Mouse (Mus musculus) heart, adult 8-10 months (tissue): ENCODE results near the gene Letm1. TPM values are rescaled to one million over a fixed set of nuclear protein-coding genes. Genes with fewer than 3 reads are reported as not detected.
A peak's percentile ranks its signal among the peaks of the same experiment; 100 is the strongest.

Source experiments
- DNase-seq: peaks from one replicate; pipeline ENCODE4 v3.0.0; 2022; ENCODE audit warnings: low spot score
- total RNA-seq, 4 experiments: library from RNA; stranded (reverse); gene quantifications; 2 replicates each; pipeline ENCODE4 v1.2.4; 2022

Gene Letm1
- total RNA-seq, 4 experiments from 2014 or later = 135 to 149 (median 141) TPM

DNA sequence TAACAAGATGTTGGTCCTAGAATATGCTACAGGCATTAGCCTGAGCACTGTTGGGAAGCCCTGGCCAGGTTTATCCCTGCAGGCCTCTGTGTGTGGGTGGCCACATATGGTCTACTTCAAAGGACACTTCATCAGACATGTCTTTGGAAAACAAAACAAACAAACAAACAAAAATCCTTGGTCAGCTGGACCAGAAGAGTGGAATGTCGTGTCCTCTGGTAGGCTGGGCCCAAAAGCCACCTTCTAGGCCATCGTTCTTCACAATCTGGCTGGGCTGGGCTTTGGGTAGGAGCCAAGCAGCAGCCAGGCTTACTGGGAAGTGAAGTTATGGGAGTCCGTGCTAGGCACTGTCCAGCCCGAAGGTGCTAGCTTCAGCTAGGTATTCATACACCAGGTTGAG lies 75.5 kb downstream of the Letm1 start:
- DNase-seq = no peak

DNA sequence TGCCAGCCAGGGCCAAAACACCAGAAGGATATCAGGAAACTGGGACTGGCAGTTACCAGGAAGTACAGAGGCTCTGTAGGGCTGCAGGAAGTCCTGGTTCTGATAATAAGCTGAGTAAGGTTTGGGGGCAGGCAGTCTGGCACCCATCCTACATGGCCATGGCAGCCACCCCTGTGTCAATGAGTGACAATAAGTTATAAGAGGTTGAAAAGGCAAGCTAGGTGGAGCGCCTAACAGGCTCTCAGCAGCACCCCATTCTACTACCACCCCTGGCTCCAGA lies 76.3 kb downstream of the Letm1 start:
- DNase-seq = no peak

DNA sequence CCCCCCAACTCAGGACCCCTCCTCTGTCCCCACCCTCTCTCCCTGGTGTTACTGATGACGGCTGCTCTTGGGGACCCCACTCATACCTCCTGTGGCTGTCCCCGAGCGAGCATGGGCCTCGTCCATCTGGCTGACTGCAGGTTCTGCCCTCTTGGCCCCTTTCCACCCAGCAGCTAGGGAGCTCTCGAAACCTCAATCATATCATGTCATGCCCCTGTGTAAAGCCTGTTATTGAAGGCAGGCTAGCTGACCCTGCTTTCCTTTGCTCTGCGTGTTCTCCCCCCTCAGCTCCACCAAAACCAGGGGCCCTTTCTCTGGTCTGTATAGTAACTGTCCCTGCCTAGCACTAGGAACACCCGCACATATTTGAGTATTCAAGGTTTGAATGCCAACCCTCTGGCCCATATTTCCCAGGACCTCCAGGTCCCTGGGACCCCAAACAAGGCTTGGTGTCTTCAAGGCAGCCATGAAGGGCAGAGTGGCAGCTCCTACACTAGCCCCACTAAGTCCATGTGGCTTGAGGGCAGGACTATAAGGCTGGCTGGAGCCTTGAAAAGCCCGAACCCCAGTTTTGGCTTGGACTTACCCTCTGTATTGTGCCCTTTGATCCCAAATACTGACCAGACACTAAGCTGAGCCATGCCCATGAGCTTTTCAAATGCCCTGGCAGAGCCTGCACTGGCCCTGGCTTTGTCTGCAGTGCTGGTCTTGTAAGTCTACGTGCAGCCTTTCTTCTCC lies 76.8 kb downstream of the Letm1 start:
- no peak for DNase-seq

DNA sequence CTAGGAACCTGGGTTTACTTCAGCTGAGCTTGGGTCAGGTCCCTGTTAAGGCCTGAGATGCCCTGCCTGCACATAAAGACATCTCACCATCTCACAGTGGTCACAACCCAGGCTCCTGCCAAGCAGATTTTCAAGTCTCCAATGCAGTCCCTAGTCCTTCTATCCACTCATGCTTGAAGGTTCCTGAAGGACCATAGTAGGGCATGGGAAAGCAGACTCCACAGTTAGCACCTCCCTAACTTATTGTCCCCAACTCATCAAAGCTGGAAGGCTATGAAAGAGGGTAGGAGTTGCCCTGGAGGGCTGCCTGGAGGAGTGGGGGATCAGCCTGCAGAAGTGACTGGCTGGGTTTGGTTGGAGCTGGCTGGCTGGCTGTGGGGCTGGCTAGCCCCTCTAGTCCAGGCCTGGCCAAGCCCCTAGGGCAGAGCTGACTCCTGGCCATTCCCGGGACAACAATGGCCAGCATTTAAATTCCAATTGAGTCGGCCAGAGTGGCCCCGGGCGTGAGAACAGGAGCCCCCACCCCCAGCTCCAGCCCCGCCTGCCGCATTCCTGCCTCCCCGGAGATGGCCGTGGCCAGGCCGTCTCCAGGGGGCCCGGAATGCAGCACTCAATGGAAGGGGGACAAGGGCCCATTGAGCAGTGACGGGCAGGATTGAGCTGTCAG lies 77.5 kb downstream of the Letm1 start:
- no peak for DNase-seq

DNA sequence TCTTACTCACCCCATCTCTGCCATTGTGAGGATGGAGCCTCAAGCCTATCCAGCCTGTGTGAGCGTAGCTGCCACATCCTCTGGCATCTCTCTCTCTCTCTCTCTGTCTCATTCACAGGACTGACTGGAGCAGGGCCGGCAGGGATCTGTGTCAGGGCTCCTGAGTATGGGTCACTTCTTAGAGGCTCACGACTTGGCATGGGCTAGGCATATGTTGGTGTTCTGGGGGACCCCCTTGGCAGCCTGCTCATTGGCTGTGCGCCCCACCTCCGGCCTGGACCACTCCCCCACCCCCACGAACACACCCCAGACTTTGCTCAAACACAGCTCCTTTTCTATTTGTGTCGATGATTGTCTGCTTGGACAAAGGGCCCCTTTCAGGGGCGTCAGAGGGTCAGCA lies 78.6 kb downstream of the Letm1 start:
- DNase-seq = no peak

DNA sequence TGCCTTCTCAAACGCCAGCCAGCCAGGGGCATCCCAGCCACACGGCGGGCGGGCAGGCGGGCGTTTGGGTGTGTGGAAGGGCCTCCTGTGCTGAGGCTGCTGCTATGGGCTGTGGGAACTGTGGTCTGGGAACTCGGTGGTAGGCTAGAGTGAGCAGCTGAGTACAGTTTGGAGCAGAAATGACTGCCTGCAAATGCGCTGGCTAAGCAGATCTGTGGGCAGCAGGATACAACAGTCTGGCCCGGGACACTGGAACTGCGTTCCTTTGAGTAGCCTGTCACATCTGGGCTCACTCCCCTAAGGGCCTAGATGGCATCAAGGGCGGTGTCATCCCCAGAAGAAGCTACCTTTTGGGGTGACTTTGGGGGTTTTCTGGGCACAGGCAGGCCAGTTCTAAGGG lies 80.8 kb downstream of the Letm1 start:
- DNase-seq = no peak

DNA sequence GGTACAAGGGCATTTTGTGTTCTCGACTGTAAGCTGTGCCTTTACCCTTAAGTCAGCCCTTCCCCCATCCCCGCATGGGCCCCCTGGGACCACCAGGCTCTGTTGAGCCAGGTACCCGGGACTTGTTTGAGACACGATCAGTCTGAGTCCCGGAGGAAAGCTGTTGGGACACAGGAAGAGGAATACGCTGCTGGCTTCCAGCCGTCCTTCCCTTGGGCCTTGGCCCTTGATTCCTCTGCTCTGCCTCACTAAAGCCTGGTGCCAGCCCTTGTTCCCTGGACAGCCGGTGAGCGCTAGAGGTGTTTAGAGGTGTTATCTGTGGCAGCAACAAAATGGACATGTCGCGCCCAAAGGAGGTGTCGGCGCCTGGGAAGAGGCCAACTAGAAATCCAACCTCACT lies 82.6 kb downstream of the Letm1 start:
- DNase-seq = no peak

DNA sequence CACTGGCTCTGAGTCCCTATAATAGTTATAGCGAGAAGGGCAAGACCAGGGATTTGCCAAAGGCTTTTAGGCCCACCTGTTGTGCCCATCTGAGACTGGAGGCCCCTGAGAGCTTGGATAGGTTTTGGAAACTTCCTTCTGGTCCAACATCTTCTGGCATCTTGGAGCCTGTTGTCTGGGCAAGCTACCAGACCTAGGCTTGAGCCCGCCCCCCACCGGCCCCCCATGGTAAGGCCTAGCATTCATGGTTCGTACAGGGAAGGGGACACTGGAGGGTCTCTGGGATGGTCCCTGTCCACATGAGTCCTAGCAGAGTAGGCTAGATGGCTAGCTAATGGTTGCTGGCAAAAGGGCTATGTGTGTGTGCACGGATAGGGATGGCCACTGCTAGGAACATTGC lies 83.9 kb downstream of the Letm1 start:
- no peak for DNase-seq

DNA sequence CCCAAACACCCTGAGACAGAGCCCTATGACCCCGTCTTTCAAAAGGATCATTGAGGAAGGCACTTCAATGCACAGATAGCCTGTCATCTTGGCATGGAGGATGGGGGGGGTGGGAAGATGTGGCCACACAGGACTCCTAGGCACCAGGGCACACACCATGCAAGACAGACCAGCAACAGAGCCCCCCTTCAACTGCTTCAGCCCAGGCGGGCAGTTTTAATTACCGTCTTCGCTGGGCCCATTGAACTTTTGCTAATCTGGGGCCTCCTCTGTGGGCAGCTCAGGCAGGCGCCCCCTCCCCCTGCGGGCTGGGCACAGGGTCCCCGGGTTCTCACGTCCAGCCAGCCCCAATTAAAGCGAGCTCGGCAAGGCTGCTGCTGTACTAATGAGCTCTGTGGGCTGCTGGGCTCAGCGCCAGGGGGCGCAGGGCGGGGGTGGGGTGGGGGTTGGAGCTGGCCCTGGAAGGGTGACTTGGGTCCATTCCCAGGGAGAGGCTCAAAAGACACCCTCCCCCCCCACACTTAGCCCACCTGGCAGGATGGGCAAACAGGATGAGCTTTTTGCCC lies 84.6 kb downstream of the Letm1 start:
- DNase-seq = no peak

DNA sequence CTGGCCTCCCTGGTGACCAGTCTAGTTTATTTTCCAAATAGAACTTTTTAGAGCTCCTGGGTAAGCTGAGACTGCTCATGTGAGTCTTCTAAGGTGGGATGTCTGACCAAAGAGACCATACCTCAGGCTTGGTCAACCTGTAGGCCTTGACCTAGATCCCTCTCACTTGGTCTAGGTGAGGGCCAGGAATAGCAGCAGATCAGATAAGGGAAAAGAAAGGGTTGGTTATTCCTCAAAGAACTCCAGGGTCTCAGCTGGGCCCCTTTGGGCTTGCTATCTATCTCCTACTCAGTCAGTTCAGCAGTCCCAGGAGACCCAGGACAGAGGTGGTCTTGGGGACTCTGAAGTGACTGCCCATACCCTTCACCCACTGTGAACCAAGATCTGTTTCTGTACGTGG lies 85.1 kb downstream of the Letm1 start:
- no peak for DNase-seq

DNA sequence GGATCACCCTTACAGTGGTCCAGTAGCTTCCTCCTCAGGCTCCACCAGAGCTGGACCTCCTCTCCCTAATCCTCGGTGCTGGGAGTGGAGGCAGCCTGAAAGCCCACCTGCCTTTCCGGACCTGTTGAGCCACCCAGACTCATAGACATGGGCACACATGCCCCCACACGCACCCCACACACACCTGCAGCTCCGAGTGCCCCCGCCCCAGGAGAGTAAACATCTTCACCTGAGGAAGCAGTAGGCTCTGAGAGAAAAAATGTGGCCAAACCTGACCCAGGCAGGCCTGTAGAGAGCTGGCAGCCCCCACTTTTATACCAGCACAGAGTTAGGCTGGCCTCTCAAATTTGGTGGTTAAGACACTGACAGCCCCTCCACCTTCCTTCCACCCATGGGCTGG lies 86.2 kb downstream of the Letm1 start:
- DNase-seq = no peak

DNA sequence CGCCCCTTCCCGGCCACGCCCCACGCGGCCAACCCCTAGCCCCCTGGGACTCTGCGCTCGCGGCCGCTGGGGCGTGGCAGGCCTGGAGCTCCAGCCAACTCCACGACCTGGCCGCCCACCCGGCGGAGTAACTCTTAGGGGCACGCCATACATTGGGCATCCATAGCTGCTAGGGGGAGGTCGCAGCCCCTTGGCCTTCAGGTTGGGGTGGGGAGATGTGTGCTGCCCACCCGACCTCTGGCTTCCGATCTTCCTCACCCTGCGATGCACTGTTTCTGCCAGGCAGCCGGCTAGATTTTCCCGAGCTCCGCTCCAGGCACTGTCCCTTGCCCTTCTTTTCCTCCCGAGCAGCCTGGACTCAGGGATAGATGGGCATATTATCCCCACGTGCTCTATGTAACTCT lies 86.9 kb downstream of the Letm1 start:
- DNase-seq = no peak

DNA sequence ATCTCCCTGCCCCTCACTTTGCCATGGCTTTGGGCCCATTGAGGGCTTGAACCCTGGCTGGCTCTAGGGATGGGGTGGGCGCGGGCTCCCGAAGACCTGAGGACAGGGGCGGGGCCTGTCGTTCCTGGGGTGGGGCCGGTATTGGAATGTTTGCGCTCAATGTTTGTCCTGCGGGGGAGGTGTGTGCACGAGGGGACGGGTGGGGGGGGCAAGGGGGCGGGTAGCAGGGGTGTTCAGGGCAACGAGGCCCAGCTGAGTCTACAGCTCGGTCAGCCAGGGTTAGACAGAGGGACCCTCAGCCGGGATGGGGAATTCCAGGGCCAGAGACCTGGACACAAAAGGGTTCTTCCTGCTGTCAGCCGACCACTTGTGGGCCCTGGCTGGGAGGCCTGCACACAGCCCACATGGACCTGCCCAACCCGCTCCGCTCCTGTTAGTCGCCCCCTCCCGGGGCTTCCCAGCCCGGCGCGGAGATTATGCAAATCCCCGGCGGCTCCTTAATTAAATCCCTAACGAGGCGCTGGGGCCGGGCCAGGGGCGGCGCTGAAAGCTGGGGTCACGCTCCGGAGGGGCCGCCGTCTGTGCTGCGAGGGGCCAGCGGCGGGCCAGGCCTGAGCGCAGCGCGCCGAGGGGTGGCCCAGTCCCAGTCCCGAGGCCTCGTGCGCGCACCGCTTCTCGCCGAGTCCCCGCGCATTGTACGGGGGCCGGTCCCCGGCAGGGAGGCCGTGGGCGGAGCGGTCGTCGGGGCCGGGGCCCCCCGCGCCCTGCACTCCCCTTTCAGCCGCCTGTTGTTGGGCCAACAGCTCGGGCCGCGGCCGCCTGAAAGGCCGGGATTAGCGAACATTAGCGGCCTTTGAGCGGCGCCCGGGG lies 87.5 kb downstream of the Letm1 start:
- DNase-seq = no peak

DNA sequence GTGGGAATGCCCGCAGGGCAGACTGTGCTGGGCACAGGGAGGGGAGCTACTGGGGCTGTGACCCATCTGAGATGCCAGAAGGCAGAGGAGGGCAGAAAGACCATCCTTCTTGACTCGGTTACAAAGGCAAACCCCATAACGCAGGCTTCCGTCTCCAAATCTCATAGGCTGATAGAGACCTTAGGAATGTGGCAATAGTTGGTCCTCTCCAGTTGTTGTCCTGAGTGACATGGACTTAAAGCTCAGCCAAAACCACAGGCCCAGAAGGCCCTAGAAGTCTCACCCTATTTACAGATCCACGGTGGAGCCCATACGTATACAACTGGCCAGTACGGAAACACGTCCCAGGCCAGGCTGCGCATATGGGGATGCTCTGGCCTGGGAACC lies 88.2 kb downstream of the Letm1 start:
- no peak for DNase-seq

DNA sequence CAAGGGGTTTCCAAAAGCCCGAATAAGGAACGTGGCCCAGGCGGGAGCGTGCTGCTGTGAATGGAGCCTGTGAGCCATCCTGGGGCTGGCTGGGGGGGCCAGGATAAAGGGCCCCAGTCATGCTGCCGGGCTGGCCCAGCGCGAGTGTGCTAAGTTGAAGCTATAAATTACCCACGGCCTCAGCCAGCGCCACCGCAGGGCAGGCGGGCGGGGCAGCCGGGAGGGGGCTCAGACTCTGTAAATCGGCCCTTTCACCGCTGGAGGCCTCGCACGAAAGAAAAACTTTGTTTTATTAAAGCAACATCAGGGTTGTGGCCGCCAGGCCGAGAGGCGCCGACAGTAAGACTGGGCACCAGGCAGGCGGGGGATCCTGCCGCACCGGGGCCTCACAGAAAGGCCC lies 90.2 kb downstream of the Letm1 start:
- DNase-seq = no peak

DNA sequence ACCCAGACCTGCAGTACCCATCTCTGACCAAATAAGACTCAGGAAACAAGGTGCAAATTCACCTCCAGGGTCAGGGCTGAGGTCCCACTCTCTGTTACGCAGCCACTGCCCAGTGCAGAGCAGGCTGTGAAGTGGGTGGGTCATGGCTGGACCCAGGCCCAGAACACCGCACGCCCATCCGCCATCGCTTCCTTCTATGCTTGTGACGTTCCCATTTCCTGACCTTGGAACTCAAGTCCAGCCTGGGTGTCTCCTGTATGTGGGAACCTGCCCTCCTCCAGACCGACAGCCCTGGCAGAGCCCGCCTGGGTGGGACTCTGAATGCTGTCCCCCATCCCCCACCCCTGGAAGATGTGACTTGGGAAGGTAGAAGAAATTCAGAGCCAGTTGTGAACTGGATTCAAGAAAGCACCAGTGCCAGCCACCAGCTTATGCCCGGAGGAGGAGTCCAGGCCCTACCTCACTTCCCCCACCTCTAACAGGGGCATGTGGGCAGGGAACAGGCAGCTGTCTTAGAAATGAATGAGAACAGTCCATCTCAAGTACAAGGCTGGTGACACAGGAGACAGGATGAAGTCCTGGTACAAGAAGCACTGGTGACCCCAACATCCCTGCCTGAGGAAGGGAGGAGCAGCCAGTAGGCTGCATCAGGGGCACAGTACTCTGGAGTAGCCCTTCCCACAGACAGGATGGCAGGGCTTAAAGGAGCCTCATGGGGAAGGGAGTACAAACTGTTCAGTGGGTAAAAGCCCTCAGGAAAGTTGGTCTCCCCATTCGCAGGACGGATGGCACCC lies 92.6 kb downstream of the Letm1 start:
- DNase-seq = peak; percentile 79

Other genes starting within 250 kb of the Letm1 start
- gene Fam53a, start 153.2 kb downstream of the Letm1 start, total RNA-seq = 10 to 100 TPM; 24.0 to 30.9 (median 28.1) TPM
- 1 to 10 TPM in 2 of 4 experiments, under 1 TPM in 2; 0.87 to 1.1 (median 1.0) TPM for gene Gm9903, start 152.9 kb downstream of the Letm1 start, total RNA-seq
- gene Slbp, start 130.2 kb downstream of the Letm1 start, total RNA-seq = 10 to 100 TPM in 2 of 4 experiments, 1 to 10 TPM in 2; 8.8 to 12.0 (median 10.6) TPM
- 1 to 10 TPM; 1.6 to 3.1 (median 2.1) TPM for gene Tacc3, start 124.7 kb downstream of the Letm1 start, total RNA-seq
- 10 to 100 TPM; 20.4 to 22.2 (median 21.9) TPM for gene Tmem129, start 124.4 kb downstream of the Letm1 start, total RNA-seq
- 10 to 100 TPM in 2 of 4 experiments, 1 to 10 TPM in 2; 5.7 to 10.7 (median 9.3) TPM for gene Fgfr3, start 61.1 kb downstream of the Letm1 start, total RNA-seq
- 10 to 100 TPM; 24.0 to 25.3 (median 24.5) TPM for gene Nsd2, start 37.9 kb upstream of the Letm1 start, total RNA-seq
- 10 to 100 TPM in 3 of 4 experiments, 1 to 10 TPM in 1; 8.5 to 11.4 (median 10.3) TPM for gene Nelfa, start 153.6 kb upstream of the Letm1 start, total RNA-seq
- 1 to 10 TPM; 3.3 to 6.5 (median 3.9) TPM for gene Gm1673, start 200.6 kb upstream of the Letm1 start, total RNA-seq
- 1 to 10 TPM; 1.3 to 1.9 (median 1.6) TPM for gene Nat8l, start 213.2 kb upstream of the Letm1 start, total RNA-seq